Mouse (Mus musculus) limb, embryonic 15.5 days (tissue): Measurements from ENCODE around the gene Rilpl1. TPM values are rescaled to one million over a fixed set of nuclear protein-coding genes. Genes with fewer than 3 reads are reported as not detected.
"Not testable (repeated sequence)": the region's sequence is repeated elsewhere in the genome, so short reads cannot be mapped to it uniquely, and the experiment has no call there.

Experiments used
- ATAC-seq: fragments of 200-750 bp; cut with Nextera tagmentation; 2 replicates; pipeline ENCODE4 v1.8.0; 2017; ENCODE audit warnings: low read depth, moderate TSS enrichment; ENCODE audit not compliant: insufficient number of reproducible peaks, low FRiP score, low TSS enrichment
- H3K27ac ChIP-seq: fragments of 300-500 bp; sonication (generic); 2 replicates; pipeline ENCODE4 v1.5.1; 2015; ENCODE audit warnings: moderate library complexity, mild to moderate bottlenecking, inconsistent platforms
- H3K27me3 ChIP-seq: fragments of 300-500 bp; sonication (generic); 2 replicates; pipeline ENCODE4 v1.6.1; 2015; ENCODE audit warnings: inconsistent platforms
- H3K36me3 ChIP-seq: fragments of 300-500 bp; sonication (generic); 2 replicates; pipeline ENCODE4 v1.6.1; 2015; ENCODE audit warnings: inconsistent platforms
- H3K4me1 ChIP-seq: fragments of 300-500 bp; sonication (generic); 2 replicates; pipeline ENCODE4 v1.6.1; 2015; ENCODE audit warnings: inconsistent platforms
- H3K4me2 ChIP-seq: fragments of 300-500 bp; sonication (generic); 2 replicates; pipeline ENCODE4 v1.6.1; 2015; ENCODE audit warnings: mild to moderate bottlenecking, inconsistent platforms
- H3K4me3 ChIP-seq: fragments of 300-500 bp; sonication (generic); 2 replicates; pipeline ENCODE4 v1.5.1; 2015; ENCODE audit warnings: mild to moderate bottlenecking, inconsistent platforms
- H3K9ac ChIP-seq: fragments of 300-500 bp; sonication (generic); 2 replicates; pipeline ENCODE4 v1.6.1; 2015; ENCODE audit warnings: inconsistent platforms
- H3K9me3 ChIP-seq: fragments of 300-500 bp; sonication (generic); 2 replicates; pipeline ENCODE4 v1.6.1; 2016; ENCODE audit warnings: inconsistent platforms
- WGBS: fragments of 180-500 bp; shearing (Covaris S2); methylation state at CpG from one replicate; pipeline ENCODE4 v1.1.7; 2015; 5-methylcytosine and 5-hydroxymethylcytosine counted together
- polyA plus RNA-seq: library from polyadenylated mRNA; unstranded; fragments of >200 nt; fragmentation: Nextera tagmentation; extraction: Ambion mirVana; gene quantifications from 2 replicates; pipeline ENCODE4 v1.2.1, GENCODE M21; 2015

Gene Rilpl1
- polyA plus RNA-seq, 1 experiment from 2014 or later = 23.7 TPM

DNA sequence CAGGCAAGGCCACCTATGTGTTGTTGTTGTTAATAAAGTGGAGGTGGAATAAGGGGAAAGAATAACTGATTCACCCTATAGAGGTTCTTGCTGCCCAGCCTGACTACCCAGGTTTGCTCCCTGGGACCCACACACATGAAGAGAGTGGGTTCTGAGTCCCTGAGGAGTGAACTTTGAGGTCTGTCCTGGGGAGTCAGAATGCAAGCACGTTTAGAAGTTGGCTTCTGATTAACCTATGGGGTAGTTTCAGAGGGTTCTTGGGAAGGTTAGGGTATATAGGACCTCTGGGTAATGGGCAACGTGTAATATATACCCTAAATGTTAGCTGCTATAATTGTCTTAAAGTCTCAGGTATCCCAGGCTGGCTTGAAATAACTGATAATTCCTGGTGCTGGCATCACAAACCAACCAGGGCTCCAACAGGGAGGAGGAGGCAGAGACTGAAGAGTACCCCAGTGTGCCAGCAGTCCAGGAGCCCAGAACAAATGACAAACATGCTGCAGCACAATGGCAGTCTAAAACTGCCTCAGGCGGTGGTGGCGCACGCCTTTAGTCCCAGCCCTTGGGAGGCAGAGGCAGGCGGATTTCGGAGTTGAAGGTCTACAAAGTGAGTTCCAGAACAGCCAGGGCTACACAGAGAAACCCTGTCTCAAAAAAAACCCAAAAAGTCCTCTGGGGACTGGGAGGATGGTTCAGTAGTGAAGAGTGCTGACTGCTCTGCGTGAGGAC lies 68.7 kb downstream of the Rilpl1 start:
- Histone ChIP-seq H3K27me3 (no peaks in the 10 kb centered on the region), H3K4me2 (no peak overlapping the region), H3K4me1 (no peaks in the 10 kb centered on the region), H3K36me3 (peaks cover 79% of the 10 kb centered on the region), H3K4me3 (no peak overlapping the region), H3K9ac (no peak overlapping the region), H3K9me3 (no peaks in the 10 kb centered on the region), H3K27ac (no peak overlapping the region)
- 90% methylated on average over 8 of the region's 8 CpGs for WGBS
- no peak for ATAC-seq

GRCm38 (mm10) chr5:124460922-124461321 lies 70.3 kb downstream of the Rilpl1 start:
- peaks cover 83% of the 10 kb centered on the region for H3K36me3 ChIP-seq
- 90% methylated on average over 14 of the region's 14 CpGs for WGBS

DNA sequence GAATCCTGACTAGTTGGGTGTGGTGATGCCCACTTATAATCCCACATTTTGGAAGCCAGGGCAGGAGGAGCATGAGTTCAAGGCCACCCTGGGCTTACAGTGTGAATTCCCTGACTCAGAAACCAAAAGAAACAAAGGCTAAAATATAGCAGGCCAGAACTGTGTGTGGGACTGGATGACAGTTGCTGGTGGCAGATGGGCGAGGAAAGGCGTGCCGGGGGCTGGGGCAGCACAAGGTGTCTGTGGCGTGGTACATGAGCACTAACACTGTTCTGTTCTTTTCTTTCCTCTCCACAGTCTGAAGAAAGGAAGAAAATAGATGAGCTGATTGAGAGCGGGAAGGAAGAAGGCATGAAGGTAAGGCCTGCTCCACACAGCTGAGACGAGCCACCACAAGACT lies 74.4 kb downstream of the Rilpl1 start:
- no peaks in the 10 kb centered on the region for H3K27me3 ChIP-seq
- no peak overlapping the region for H3K4me2 ChIP-seq
- H3K4me3 ChIP-seq = no peak overlapping the region
- H3K36me3 ChIP-seq = peaks cover 92% of the 10 kb centered on the region
- no peak overlapping the region for H3K27ac ChIP-seq
- peaks cover 10% of the 10 kb centered on the region; the same call in 1 of the 2 replicates for H3K4me1 ChIP-seq
- whole genome bisulfite sequencing = 94% methylated on average over 6 of the region's 6 CpGs
- no peak overlapping the region for H3K9ac ChIP-seq
- no peak for ATAC-seq
- H3K9me3 ChIP-seq = no peaks in the 10 kb centered on the region

More at GRCm38 (mm10) chr5:124460922-124461321, 70.3 kb downstream of the Rilpl1 start:
- ATAC-seq, H3K9me3 ChIP-seq, H3K4me2 ChIP-seq, H3K27me3 ChIP-seq, H3K9ac ChIP-seq, H3K4me1 ChIP-seq, H3K4me3 ChIP-seq, H3K27ac ChIP-seq: not testable (repeated sequence)

GRCm38 (mm10) chr5:124454082-124454419 lies 77.1 kb downstream of the Rilpl1 start:
- ATAC-seq = no peak
- WGBS = 78% methylated on average over 1 of the region's 1 CpGs
- Histone ChIP-seq H3K4me3 (no peak overlapping the region), H3K4me2 (no peak overlapping the region), H3K9me3 (no peaks in the 10 kb centered on the region), H3K36me3 (peaks cover 92% of the 10 kb centered on the region), H3K4me1 (peaks cover 21% of the 10 kb centered on the region), H3K9ac (no peak overlapping the region), H3K27ac (peak overlapping the region; percentile 75), H3K27me3 (no peaks in the 10 kb centered on the region)

GRCm38 (mm10) chr5:124453339-124454081 lies 77.7 kb downstream of the Rilpl1 start:
- H3K27ac ChIP-seq = peak overlapping the region; percentile 75
- H3K4me2 ChIP-seq = no peak overlapping the region; the same call in 1 of the 2 replicates
- no peak overlapping the region for H3K9ac ChIP-seq
- peaks cover 92% of the 10 kb centered on the region for H3K36me3 ChIP-seq
- H3K4me1 ChIP-seq = peaks cover 22% of the 10 kb centered on the region
- WGBS = 83% methylated on average over 13 of the region's 13 CpGs
- no peak overlapping the region for H3K4me3 ChIP-seq
- no peaks in the 10 kb centered on the region for H3K27me3 ChIP-seq
- H3K9me3 ChIP-seq = no peaks in the 10 kb centered on the region
- no peak for ATAC-seq

- Histone ChIP-seq H3K9me3 (no peaks in the 10 kb centered on the region), H3K4me2 (no peak overlapping the region), H3K27ac (peak overlapping the region; percentile 75), H3K4me3 (no peak overlapping the region), H3K9ac (no peak overlapping the region), H3K27me3 (no peaks in the 10 kb centered on the region), H3K36me3 (peaks cover 91% of the 10 kb centered on the region), H3K4me1 (peaks cover 25% of the 10 kb centered on the region)
- peak; percentile 75 for ATAC-seq
- 77% methylated on average over 15 of the region's 15 CpGs for WGBS
Measured at GRCm38 (mm10) chr5:124452494-124453228, 78.5 kb downstream of the Rilpl1 start.

GRCm38 (mm10) chr5:124450641-124451340 lies 80.4 kb downstream of the Rilpl1 start:
- 0 out of 2 replicates have a peak overlapping the region, but pooled peaks have one; percentile 47 for H3K27ac ChIP-seq
- 81% methylated on average over 16 of the region's 16 CpGs for WGBS
- peaks cover 40% of the 10 kb centered on the region for H3K4me1 ChIP-seq
- peaks cover 79% of the 10 kb centered on the region for H3K36me3 ChIP-seq
- no peak overlapping the region for H3K4me2 ChIP-seq
- H3K9ac ChIP-seq = no peak overlapping the region
- H3K9me3 ChIP-seq = no peaks in the 10 kb centered on the region
- no peaks in the 10 kb centered on the region for H3K27me3 ChIP-seq
- no peak for ATAC-seq
- H3K4me3 ChIP-seq = no peak overlapping the region

GRCm38 (mm10) chr5:124450051-124450450 lies 81.1 kb downstream of the Rilpl1 start:
- Histone ChIP-seq H3K4me1 (peaks cover 40% of the 10 kb centered on the region), H3K27me3 (no peaks in the 10 kb centered on the region), H3K9ac (no peak overlapping the region), H3K9me3 (no peaks in the 10 kb centered on the region), H3K4me2 (no peak overlapping the region), H3K27ac (peak overlapping the region; percentile 47), H3K4me3 (no peak overlapping the region), H3K36me3 (peaks cover 74% of the 10 kb centered on the region)
- no peak for ATAC-seq
- WGBS = 86% methylated on average over 7 of the region's 7 CpGs

DNA sequence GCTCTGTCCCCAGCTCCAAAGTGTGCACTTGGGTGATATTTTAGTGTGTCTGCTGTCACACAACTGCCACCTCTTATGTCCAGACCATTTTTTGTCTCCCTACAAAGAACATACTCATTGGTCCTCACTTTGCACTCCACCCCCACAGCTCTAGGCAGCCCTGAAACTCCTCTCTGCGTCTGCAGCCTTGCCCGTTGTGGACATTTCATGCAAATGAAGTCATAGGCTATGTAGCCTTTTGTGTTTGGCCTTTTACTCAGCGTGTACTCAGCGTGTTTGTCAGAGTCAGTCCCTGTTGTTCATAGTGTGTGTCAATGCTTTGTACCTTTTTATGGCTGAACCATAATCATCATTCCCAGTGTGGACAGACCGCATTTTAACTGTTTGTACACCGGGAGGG lies 81.7 kb downstream of the Rilpl1 start:
- Histone ChIP-seq H3K27me3 (no peaks in the 10 kb centered on the region), H3K4me3 (no peak overlapping the region), H3K4me2 (no peak overlapping the region), H3K36me3 (peaks cover 68% of the 10 kb centered on the region), H3K9me3 (no peaks in the 10 kb centered on the region), H3K27ac (peak overlapping the region; percentile 52), H3K4me1 (peaks cover 46% of the 10 kb centered on the region), H3K9ac (no peak overlapping the region)
- ATAC-seq = no peak
- 64% methylated on average over 6 of the region's 6 CpGs for WGBS

DNA sequence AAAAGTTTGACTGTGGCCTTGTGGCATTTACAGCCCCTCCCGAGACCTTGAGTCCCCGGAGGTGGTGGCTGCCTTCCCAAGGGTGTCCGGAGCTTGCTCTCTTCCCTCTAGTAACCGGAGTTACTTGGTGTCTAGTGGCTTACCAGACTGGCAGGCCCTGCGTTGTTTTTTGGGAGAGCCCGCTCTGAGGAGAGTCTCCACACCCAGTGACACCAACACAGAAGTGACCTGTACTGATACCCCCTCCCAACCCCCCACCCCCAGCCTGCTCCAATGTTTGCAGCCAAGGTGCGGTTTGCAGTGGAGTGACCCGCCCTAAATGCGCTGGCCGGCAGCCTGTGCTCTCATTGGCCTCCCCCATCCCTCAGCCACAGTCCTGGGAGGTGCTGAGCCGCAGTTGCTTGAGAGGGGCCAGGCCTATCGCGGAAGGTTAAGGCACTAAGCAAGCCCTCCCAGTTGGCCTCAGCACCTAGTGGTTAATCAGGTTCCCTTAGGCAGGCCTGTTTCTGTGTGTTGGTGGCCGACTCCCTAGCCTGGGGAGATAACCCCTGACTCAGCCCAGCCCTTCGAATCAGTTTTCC lies 84.8 kb downstream of the Rilpl1 start:
- no peaks in the 10 kb centered on the region for H3K27me3 ChIP-seq
- peaks cover 36% of the 10 kb centered on the region for H3K4me1 ChIP-seq
- H3K4me2 ChIP-seq = peak overlapping the region; percentile 83
- no peaks in the 10 kb centered on the region for H3K9me3 ChIP-seq
- H3K9ac ChIP-seq = peak overlapping the region; percentile 90
- peak overlapping the region; percentile 85 for H3K4me3 ChIP-seq
- peak; percentile 53 for ATAC-seq
- H3K27ac ChIP-seq = peak overlapping the region; percentile 89
- H3K36me3 ChIP-seq = peaks cover 40% of the 10 kb centered on the region
- 2% methylated on average over 15 of the region's 15 CpGs for WGBS

DNA sequence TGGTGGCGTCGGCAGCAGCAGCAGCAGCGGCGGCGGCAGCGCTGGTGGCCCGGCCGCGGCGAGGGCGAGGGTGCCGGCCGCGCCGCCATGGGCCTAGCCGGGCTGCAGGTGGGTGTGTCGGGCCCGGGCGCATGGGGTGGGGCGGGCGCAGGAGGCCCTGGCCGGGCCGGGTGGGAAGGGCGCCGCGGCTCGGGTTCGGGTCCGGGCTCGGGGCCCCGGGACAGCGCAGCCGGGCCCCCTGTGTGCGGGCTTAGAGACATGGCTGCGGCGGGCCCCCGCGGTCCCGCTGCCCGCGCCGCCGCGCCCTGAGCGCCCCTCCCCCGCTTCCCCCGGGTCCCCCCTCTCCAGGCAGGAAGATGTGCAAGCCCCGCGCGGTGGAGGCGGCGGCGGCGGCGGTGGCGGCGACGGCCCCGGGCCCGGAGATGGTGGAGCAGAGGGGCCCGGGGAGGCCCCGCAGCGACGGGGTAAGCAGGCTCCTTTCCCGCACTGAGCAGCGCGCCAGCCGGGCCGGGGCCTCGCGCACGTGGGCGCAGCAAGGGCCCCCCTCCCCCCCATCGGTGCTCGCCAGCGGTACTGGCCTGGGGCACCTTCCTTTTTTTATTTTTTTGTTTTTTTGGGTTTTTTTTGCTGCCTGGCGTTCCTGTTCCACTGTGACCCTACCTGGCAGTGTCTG lies 85.4 kb downstream of the Rilpl1 start:
- Histone ChIP-seq H3K4me2 (peak overlapping the region; percentile 83), H3K27ac (peak overlapping the region; percentile 89), H3K9me3 (no peaks in the 10 kb centered on the region), H3K36me3 (peaks cover 35% of the 10 kb centered on the region), H3K9ac (peak overlapping the region; percentile 90), H3K4me1 (peaks cover 36% of the 10 kb centered on the region), H3K27me3 (no peaks in the 10 kb centered on the region), H3K4me3 (peak overlapping the region; percentile 85)
- 1% methylated on average over 24 of the region's 77 CpGs for WGBS
- ATAC-seq = peak; percentile 49
